Mouse (Mus musculus): ENCODE results near the gene Olfr399. TPM values are rescaled to one million over a fixed set of nuclear protein-coding genes. Genes with fewer than 3 reads are reported as not detected.

Olfr399 gene
- polyA plus RNA-seq (2014; fragmentation: Illumina TruSeq; extraction: RNeasy Lipid Tissue Mini Kit (QIAGEN cat#74804); ENCODE audit: low read depth, low replicate concordance): not detected

DNA sequence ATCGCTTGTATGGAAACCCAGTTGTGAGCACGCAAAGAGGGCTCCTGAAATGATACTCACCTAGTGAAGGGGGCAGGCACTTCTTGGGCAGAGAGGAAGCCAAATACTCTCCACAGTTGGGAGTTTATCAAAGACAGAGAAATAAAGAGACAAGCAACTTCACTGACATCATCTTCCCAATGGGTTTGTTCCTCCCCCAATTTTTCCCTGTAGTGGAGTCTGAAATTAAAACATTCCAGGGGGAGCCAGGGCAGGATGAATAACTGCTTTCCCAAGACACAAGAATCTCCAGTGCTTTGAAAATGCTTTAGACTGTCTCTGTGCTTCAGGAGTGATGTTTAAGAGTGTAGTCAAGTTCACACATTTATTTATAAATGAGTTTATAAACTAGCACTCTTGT lies at the start of gene Olfr399, which contains the start of gene Olfr139:
TSS of gene Olfr399 (minus strand) at position 165 of the 400 bp plus-strand sequence.
TSS of gene Olfr139 (minus strand) at position 101 of the 400 bp plus-strand sequence.

GRCm38 (mm10) chr11:74069655-74070054 lies 13.2 kb upstream of the Olfr399 start, which contains the start of gene Zfp616:
Gene Zfp616 (plus strand): TSS chr11:74069955.

Other genes with a start within 250 kb of the Olfr399 start
- gene Olfr392, start 239.6 kb downstream of the Olfr399 start, polyA plus RNA-seq (2014; fragmentation: Illumina TruSeq; extraction: RNeasy Lipid Tissue Mini Kit (QIAGEN cat#74804); ENCODE audit: low read depth, low replicate concordance): not detected
- gene Olfr393, start 205.2 kb downstream of the Olfr399 start, polyA plus RNA-seq (2014; fragmentation: Illumina TruSeq; extraction: RNeasy Lipid Tissue Mini Kit (QIAGEN cat#74804); ENCODE audit: low read depth, low replicate concordance): not detected
- gene Olfr394, start 165.8 kb downstream of the Olfr399 start, polyA plus RNA-seq (2014; fragmentation: Illumina TruSeq; extraction: RNeasy Lipid Tissue Mini Kit (QIAGEN cat#74804); ENCODE audit: low read depth, low replicate concordance): not detected
- gene Olfr395, start 147.3 kb downstream of the Olfr399 start, polyA plus RNA-seq (2014; fragmentation: Illumina TruSeq; extraction: RNeasy Lipid Tissue Mini Kit (QIAGEN cat#74804); ENCODE audit: low read depth, low replicate concordance): not detected
- not detected for gene Olfr23, start 119.9 kb downstream of the Olfr399 start, polyA plus RNA-seq (2014; fragmentation: Illumina TruSeq; extraction: RNeasy Lipid Tissue Mini Kit (QIAGEN cat#74804); ENCODE audit: low read depth, low replicate concordance)
- not detected for gene Olfr397, start 95.8 kb downstream of the Olfr399 start, polyA plus RNA-seq (2014; fragmentation: Illumina TruSeq; extraction: RNeasy Lipid Tissue Mini Kit (QIAGEN cat#74804); ENCODE audit: low read depth, low replicate concordance)
- gene Olfr398, start 66.2 kb downstream of the Olfr399 start, polyA plus RNA-seq (2014; fragmentation: Illumina TruSeq; extraction: RNeasy Lipid Tissue Mini Kit (QIAGEN cat#74804); ENCODE audit: low read depth, low replicate concordance): not detected
- not detected for gene Olfr139, start 64 bp downstream of the Olfr399 start, polyA plus RNA-seq (2014; fragmentation: Illumina TruSeq; extraction: RNeasy Lipid Tissue Mini Kit (QIAGEN cat#74804); ENCODE audit: low read depth, low replicate concordance)
- not detected for gene Zfp616, start 13.3 kb upstream of the Olfr399 start, polyA plus RNA-seq (2014; fragmentation: Illumina TruSeq; extraction: RNeasy Lipid Tissue Mini Kit (QIAGEN cat#74804); ENCODE audit: low read depth, low replicate concordance)
- not detected for gene Olfr401, start 57.1 kb upstream of the Olfr399 start, polyA plus RNA-seq (2014; fragmentation: Illumina TruSeq; extraction: RNeasy Lipid Tissue Mini Kit (QIAGEN cat#74804); ENCODE audit: low read depth, low replicate concordance)
- not detected for gene Olfr402, start 96.9 kb upstream of the Olfr399 start, polyA plus RNA-seq (2014; fragmentation: Illumina TruSeq; extraction: RNeasy Lipid Tissue Mini Kit (QIAGEN cat#74804); ENCODE audit: low read depth, low replicate concordance)
- gene Olfr403, start 129.6 kb upstream of the Olfr399 start, polyA plus RNA-seq (2014; fragmentation: Illumina TruSeq; extraction: RNeasy Lipid Tissue Mini Kit (QIAGEN cat#74804); ENCODE audit: low read depth, low replicate concordance): not detected
- not detected for gene Olfr43, start 154.8 kb upstream of the Olfr399 start, polyA plus RNA-seq (2014; fragmentation: Illumina TruSeq; extraction: RNeasy Lipid Tissue Mini Kit (QIAGEN cat#74804); ENCODE audit: low read depth, low replicate concordance)
- not detected for gene Olfr406, start 203.2 kb upstream of the Olfr399 start, polyA plus RNA-seq (2014; fragmentation: Illumina TruSeq; extraction: RNeasy Lipid Tissue Mini Kit (QIAGEN cat#74804); ENCODE audit: low read depth, low replicate concordance)
- not detected for gene Olfr59, start 227.1 kb upstream of the Olfr399 start, polyA plus RNA-seq (2014; fragmentation: Illumina TruSeq; extraction: RNeasy Lipid Tissue Mini Kit (QIAGEN cat#74804); ENCODE audit: low read depth, low replicate concordance)

All from kidney, adult 10 weeks (tissue).